1 mouse cellular context compared by ENCODE assay signal in genomic region chr17:75464983-75465634, GRCm38 (mm10).
TF ChIP-seq lines count a peak whose summit lies in the region.

No protein-coding gene starts in this region.

TF ChIP-seq in CH12.LX, 34 proteins besides CTCF, POLR2A, EP300 and RAD21 (continued from another document):
- TF ChIP-seq NRF1 (IDR thresholded peaks at IDR 0.05; ENCODE audit: low read depth, low read length) (peak; percentile 61; the same call in 1 of the 2 replicates), HCFC1 (IDR thresholded peaks at IDR 0.05; ENCODE audit: low read depth, low read length) (peak; percentile 6; the same call in 1 of the 2 replicates), JUND (conservative IDR thresholded peaks at IDR 0.05; ENCODE audit: low read depth, low read length) (0 out of 2 replicates have a peak, but pooled peaks have one; percentile 49), UBTF (IDR thresholded peaks at IDR 0.05; ENCODE audit: low read depth, low read length) (peak; percentile 83; the same call in 1 of the 2 replicates), MXI1 (IDR thresholded peaks at IDR 0.05; ENCODE audit: low read depth, low read length) (no peak)
TF ChIP-seq in CH12.LX: peak in this region for 21.
